Mouse (Mus musculus) ES-Bruce4 (cell line): Measurements from ENCODE around the gene Phlpp1. TPM values are rescaled to one million over a fixed set of nuclear protein-coding genes. Genes with fewer than 3 reads are reported as not detected.

Experiments
- H3K27ac ChIP-seq: 2 replicates; pipeline ENCODE4 v1.5.1; 2012; ENCODE audit warnings: low read length, inconsistent platforms; ENCODE audit not compliant: insufficient read depth
- H3K27me3 ChIP-seq: 2 replicates; pipeline ENCODE4 v1.6.1; 2012; ENCODE audit warnings: mild to moderate bottlenecking, low read length, inconsistent platforms; ENCODE audit not compliant: control insufficient read depth, poor library complexity, insufficient read depth, severe bottlenecking
- H3K36me3 ChIP-seq: 2 replicates; pipeline ENCODE4 v1.6.1; 2012; ENCODE audit warnings: inconsistent platforms, mild to moderate bottlenecking, low read length, moderate library complexity; ENCODE audit not compliant: control insufficient read depth, poor library complexity, insufficient read depth, severe bottlenecking
- H3K4me1 ChIP-seq: one replicate; pipeline ENCODE4 v1.8.1; 2011; ENCODE audit warnings: low read length; ENCODE audit not compliant: control insufficient read depth, insufficient read depth
- H3K4me3 ChIP-seq: 2 replicates; pipeline ENCODE4 v1.5.1; 2011; ENCODE audit warnings: low read depth, mild to moderate bottlenecking, low read length
- H3K9ac ChIP-seq: 2 replicates; pipeline ENCODE4 v1.6.1; 2012; ENCODE audit warnings: low read depth, mild to moderate bottlenecking, inconsistent platforms; ENCODE audit not compliant: poor library complexity, severe bottlenecking
- H3K9me3 ChIP-seq: replicated peaks from 2 replicates; pipeline ENCODE4 v1.6.1; 2012; ENCODE audit warnings: mild to moderate bottlenecking, low read length, inconsistent platforms; ENCODE audit not compliant: control insufficient read depth, poor library complexity, insufficient read depth, severe bottlenecking
- CTCF ChIP-seq: IDR thresholded peaks from one replicate; pipeline ENCODE4 v1.8.1; 2011; ENCODE audit warnings: low read depth, low read length
- EP300 ChIP-seq: IDR thresholded peaks from 2 replicates; pipeline ENCODE4 v1.6.1; 2011; ENCODE audit warnings: low read depth, low read length; ENCODE audit not compliant: insufficient read depth
- POLR2A ChIP-seq: IDR thresholded peaks from one replicate; pipeline ENCODE4 v1.8.1; 2011; ENCODE audit warnings: low read length; ENCODE audit not compliant: insufficient read depth
- polyA plus RNA-seq: library from polyadenylated mRNA; stranded (reverse); fragments of >200 nt; gene quantifications from 2 replicates; pipeline ENCODE4 v1.2.4, GENCODE M21; 2011; ENCODE audit warnings: low read depth; ENCODE audit not compliant: missing spikeins, insufficient read depth, insufficient read length

The Phlpp1 gene
- polyA plus RNA-seq, 1 experiment, result 13.4 TPM

DNA sequence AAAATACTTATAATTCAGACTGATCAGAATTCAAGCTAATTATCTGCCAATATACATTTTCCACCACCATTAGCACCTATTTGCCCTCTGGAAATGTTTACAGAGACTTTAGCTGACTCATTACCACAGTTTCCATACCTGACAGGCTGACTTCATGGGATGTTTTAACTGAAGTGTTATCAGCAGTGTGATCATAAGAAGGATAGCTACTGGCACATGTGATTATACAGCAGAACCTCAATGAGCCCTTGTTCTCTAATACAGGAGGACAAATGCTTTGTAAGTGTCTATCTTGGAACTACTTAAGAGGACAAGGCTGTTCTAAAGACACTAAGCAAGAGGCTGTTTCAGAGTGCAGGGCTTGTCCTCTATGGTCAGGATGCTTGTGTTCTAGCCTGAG lies 15.9 kb downstream of the Phlpp1 start:
- no peak overlapping the region for H3K27ac ChIP-seq
- H3K9me3 ChIP-seq, result no peaks in the 10 kb centered on the region
- H3K4me1 ChIP-seq, result no peaks in the 10 kb centered on the region
- H3K36me3 ChIP-seq, result no peaks in the 10 kb centered on the region
- H3K9ac ChIP-seq, result no peak overlapping the region
- H3K4me3 ChIP-seq, result no peak overlapping the region
- TF ChIP-seq POLR2A (no peak), EP300 (no peak), CTCF (no peak)
- no peaks in the 10 kb centered on the region for H3K27me3 ChIP-seq

DNA sequence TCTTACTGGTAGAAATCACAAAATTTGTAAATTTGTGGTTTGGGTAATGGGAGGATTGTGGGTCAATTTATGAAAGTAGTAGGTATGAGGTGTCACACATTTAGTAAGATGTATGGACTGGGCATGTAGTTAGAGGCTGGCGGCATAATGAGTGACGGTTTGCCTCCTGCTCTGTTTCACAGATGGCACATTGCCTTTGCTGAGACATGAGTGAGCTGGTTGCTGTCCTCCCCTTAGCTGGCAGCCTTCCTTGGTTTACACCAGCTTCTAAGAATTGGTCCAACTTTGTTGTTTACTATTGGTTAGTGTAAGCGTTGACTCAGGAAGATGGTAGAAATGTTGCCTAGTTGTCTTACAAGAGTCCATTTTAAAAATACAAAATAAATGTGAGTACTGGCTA lies 17.2 kb downstream of the Phlpp1 start:
- no peaks in the 10 kb centered on the region for H3K27me3 ChIP-seq
- H3K9me3 ChIP-seq, result no peaks in the 10 kb centered on the region
- H3K27ac ChIP-seq, result no peak overlapping the region
- H3K36me3 ChIP-seq, result no peaks in the 10 kb centered on the region
- no peak overlapping the region for H3K4me3 ChIP-seq
- no peaks in the 10 kb centered on the region for H3K4me1 ChIP-seq
- no peak overlapping the region for H3K9ac ChIP-seq
- TF ChIP-seq POLR2A (no peak), EP300 (no peak), CTCF (no peak)

- Histone ChIP-seq H3K9me3 (no peaks in the 10 kb centered on the region), H3K27ac (no peak overlapping the region), H3K4me1 (no peaks in the 10 kb centered on the region), H3K36me3 (no peaks in the 10 kb centered on the region), H3K4me3 (no peak overlapping the region), H3K9ac (no peak overlapping the region), H3K27me3 (no peaks in the 10 kb centered on the region)
- TF ChIP-seq CTCF, result no peak
- TF ChIP-seq POLR2A, result no peak
- TF ChIP-seq EP300, result no peak
Measured at GRCm38 (mm10) chr1:106189311-106189710, 17.8 kb downstream of the Phlpp1 start.

DNA sequence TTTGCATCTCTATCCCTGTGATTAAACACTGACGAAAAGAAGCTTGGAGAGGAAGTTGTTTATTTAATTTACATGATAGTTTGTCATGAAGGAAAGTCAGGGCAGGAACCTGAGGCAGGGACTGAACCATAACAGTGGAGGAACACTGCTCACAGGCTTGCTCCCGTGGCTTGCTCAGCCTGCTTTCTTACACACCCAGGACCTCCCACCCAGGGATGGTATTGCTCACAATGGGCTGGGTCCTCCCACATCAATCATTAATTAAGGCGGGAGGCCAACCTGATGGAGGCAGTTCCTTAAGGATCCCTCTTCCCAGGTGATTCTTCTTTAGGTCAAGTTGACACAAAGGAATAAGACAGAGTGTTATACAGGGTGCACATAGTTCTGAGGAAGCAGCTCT lies 19.1 kb downstream of the Phlpp1 start:
- no peak overlapping the region for H3K4me3 ChIP-seq
- TF ChIP-seq CTCF (no peak), EP300 (no peak), POLR2A (no peak)
- no peak overlapping the region for H3K27ac ChIP-seq
- no peaks in the 10 kb centered on the region for H3K36me3 ChIP-seq
- H3K4me1 ChIP-seq, result no peaks in the 10 kb centered on the region
- no peak overlapping the region for H3K9ac ChIP-seq
- no peaks in the 10 kb centered on the region for H3K9me3 ChIP-seq
- no peaks in the 10 kb centered on the region for H3K27me3 ChIP-seq

DNA sequence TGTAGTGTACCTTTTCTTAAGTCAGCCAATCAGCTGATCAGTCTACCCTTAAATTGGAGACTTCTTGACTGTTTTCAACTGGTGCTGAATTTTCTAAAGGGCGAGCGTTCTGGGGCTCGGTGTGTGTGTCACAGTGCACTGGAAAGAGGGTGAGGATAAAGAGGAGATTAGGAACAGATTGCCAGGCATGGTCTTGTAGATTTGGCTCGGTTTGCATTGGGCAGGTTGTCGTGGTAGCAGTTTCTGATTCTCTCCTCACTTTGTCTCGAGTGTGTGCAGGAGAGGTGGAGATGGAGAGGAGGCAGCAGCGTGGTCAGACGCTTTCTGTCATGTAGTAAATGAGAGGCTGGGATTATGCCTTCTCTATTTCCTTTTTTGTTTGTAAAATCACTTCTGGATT lies 20.3 kb downstream of the Phlpp1 start:
- Histone ChIP-seq H3K9me3 (no peaks in the 10 kb centered on the region), H3K9ac (no peak overlapping the region), H3K4me3 (no peak overlapping the region), H3K4me1 (no peaks in the 10 kb centered on the region), H3K27ac (no peak overlapping the region), H3K36me3 (no peaks in the 10 kb centered on the region), H3K27me3 (no peaks in the 10 kb centered on the region)
- no peak for TF ChIP-seq CTCF
- no peak for TF ChIP-seq POLR2A
- no peak for TF ChIP-seq EP300

DNA sequence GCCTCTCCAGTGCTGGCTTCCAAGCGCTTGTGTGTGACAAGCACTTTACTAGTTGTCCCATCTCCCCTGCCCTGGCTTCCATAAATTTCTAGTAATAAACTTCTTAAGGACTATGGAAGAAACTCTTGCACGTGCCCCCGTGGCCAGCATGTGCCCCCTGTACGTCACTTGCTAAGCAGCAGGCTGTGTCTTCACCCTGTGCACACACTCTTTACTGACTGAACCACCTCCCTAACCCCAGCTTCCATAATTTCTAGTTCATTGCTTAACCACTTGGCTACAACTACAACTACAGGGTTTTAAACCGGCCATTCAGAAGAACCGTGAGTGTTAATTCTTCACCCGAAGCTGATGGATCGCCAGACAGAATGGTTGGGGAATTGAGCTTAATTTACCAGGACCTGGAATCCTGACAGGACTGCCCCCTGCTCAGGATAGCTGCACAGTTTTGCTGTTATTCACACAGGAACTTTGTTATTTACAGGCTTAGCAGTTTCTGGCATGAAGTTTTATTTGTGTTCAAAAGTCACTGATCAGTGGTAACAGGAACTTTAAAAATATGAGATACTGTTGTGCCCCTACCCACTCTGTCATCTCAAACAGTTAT lies 21.4 kb downstream of the Phlpp1 start:
- no peak overlapping the region for H3K9ac ChIP-seq
- no peaks in the 10 kb centered on the region for H3K4me1 ChIP-seq
- H3K36me3 ChIP-seq, result no peaks in the 10 kb centered on the region
- no peak overlapping the region for H3K27ac ChIP-seq
- H3K4me3 ChIP-seq, result no peak overlapping the region
- no peaks in the 10 kb centered on the region for H3K27me3 ChIP-seq
- no peaks in the 10 kb centered on the region for H3K9me3 ChIP-seq
- TF ChIP-seq EP300 (no peak), CTCF (no peak), POLR2A (no peak)
